Mouse (Mus musculus) mouse embryonic stem cell (cell line): ENCODE data around the gene Klhl21.

ENCODE experiments used
- in situ Hi-C, 2 experiments: fragments of 300-500 bp; cut with MboI; formaldehyde crosslinking; loops; 1 replicate in 1 of 2; 3 replicates in 1 of 2; pipeline ENCODE4 v1.14.3; 2019 to 2020; ENCODE audit warnings: low sequenced_read_pairs in 2 of 2, low pct_unique_long_range_greater_than_20kb in 1 of 2, mixed read lengths in 1 of 2; ENCODE audit not compliant: unreplicated experiment in 1 of 2

The Klhl21 gene

GRCm38 (mm10) chr4:151994228-151995171 lies 14.1 kb upstream of the Klhl21 start:
- in situ Hi-C loops: no loop called here

GRCm38 (mm10) chr4:151995371-151996172 lies 13.0 kb upstream of the Klhl21 start:
- in situ Hi-C loops: no loop called here

DNA sequence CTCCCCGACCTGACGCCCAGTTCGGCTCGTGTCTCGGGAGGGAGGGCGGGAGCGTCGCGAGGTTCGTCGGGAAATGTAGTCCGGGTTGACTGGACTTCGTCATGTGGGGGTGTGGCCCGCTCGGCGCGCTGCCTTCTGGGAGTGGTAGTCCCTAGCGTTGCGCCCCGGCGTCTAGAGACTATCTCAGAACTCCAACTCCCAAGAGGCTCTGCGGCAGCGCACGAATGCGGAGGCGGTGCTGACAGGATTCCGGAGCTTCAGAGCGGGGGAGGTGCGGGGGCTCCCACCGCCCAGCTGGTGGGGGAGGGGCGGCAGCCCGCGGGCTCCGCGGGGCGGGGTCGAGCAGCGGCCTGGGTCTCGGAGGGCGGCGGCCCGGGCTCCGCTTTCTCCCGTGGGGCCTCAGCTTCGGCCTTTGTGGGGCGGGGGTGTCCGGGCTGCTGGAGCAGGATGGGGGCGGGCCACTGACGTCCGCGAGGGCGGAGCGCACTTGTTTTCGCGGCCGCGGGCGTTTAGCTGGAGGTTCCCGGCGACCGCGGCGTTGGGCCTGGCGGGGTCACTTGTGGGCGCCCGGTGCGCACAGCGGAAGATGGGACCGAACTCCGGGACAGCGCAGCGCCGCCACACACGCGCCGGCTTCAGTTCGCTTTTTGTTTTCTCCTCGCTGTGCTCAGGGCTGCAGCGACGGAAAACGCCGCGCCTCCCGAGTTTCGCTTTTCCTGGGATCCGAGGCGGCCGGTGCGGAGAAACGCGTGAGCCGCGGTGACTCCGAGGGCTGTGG lies 12.2 kb upstream of the Klhl21 start, which contains the start of gene Phf13:
Gene Phf13 (minus strand): TSS at position 86 of the 778 bp plus-strand sequence.
- in situ Hi-C loops: no loop called here

DNA sequence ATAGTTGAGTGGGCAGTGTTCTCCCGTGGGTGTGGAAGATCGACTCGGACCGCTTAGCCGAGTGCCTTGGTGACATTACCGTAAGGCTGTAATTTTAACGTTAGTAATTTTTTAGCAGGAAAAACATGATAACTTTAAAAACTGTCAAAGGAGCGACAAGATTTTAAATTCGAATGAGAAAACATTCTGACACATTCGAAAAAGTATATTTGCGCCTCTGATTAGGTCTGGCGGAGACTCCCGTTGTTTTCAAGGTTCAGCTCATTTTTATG lies 11.7 kb upstream of the Klhl21 start:
- in situ Hi-C loops: no loop called here

- in situ Hi-C loops: no loop called here
Observed at GRCm38 (mm10) chr4:151997701-151998100, 10.9 kb upstream of the Klhl21 start.

DNA sequence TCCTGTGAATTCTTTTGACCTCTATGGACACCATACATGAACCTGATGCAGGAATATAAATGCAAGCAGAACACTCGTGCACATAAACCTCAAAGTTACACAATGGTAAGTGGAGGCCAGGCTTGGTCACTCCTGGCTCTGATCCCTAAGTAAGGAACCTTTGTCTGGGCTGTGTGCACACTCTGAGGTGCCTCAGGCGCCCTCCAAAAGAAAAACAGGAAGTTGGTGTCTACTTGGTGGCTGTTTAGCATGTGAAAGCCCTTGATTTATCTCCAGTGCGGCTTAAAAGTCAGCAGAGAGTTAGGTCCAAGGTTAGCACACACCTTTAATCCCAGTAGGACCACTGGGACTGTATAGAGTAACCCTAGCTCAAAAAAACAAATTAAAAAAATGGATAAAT lies 9.1 kb upstream of the Klhl21 start:
- in situ Hi-C loops: no loop called here

- in situ Hi-C loops: no loop called here
Observed at GRCm38 (mm10) chr4:152000906-152001305, 7.7 kb upstream of the Klhl21 start.

DNA sequence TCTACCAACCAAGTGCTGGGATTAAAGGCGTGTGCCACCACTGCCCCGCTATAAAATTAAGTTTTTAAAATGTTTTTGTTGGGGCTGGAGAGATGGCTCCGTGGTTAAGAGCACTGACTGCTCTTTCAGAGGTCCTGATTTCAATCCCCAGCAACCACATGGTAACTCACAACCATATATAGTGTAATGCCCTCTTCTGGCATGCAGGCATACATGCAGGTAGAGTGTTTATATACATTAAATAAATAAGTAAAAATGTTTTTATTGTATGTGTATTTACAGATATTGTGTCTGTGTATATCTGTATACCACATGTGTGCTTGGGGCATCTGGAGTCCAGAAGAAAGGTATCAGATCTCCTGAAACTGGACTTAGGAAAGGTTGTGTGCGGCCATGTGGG lies 7.3 kb upstream of the Klhl21 start:
- in situ Hi-C loops: no loop called here

DNA sequence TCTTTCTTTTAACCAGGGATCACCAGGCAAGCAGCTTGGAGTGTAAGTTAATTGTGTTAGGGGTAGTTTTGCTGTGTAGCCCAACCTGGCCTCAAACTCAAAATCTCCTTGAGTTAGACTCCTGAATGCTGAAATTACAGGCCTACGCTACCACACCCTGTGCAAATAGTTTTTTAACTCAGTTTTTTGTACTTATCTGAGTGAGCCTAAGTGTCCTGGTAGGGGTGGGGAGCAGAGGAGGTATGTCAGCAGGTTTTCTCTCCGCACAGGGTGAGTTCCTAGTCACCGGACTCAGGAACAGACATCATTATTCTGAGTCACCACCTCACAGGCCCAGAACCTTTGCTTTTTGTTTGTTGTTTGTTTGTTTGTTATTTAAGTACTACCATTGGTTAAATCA lies 6.5 kb upstream of the Klhl21 start:
- in situ Hi-C loops: no loop called here

DNA sequence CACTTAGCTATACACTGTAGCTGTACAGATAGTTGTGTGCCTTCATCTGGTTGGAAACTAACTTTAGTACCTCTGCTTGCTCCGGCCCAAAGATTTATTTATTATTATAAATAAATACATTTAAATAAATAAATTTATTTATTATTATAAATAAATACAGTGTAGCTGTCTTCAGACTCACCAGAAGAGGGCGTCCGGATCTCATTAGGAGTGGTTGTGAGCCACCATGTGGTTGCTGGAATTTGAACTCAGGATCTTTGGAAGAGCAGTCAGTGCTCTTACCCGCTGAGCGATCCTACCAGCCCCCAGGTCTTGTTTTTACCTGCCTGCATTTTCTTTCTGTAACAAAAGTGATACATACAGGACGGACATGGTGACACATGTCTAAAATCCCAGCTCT lies 2.5 kb upstream of the Klhl21 start:
- in situ Hi-C loops: no loop called here

GRCm38 (mm10) chr4:152006812-152007211 lies 1.8 kb upstream of the Klhl21 start:
- in situ Hi-C loops: no loop called here

DNA sequence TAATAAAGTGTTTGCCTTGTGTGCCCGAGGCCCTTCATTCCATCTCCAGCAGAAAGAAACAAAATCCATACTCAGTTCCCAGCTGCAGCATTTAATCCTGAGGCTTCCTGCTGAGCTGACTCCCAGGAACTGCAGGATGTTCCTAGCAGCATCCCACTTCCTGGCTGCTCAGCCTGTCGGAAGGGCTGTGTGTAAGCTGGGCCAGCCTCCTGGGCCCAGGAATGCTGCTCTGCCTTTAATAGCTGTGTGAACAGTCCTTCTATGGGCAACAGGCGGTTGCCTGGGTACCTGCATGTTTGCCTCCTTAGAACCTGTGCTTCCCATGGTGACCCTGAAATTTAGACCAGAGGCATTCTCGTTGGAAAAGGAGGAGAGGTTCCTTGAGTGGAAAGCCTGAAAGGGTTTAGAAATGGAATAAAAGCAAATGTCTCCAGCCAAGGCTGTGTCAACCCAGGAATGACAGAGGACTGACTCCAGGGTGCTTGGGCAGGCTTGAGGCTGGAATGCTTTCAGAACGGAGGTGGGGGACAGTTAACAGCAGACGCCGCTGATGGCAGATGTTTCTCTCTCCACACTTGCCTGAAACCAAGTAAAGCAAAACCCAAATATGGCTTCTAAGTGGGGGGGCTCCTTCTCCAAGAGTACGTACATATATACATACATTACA lies 989 bp upstream of the Klhl21 start:
- in situ Hi-C loops: no loop called here

- in situ Hi-C loops: no loop called here
Observed at GRCm38 (mm10) chr4:152008148-152008500, 479 bp upstream of the Klhl21 start.

- in situ Hi-C loops: no loop called here
Observed at GRCm38 (mm10) chr4:152009076-152010051, 761 bp downstream of the Klhl21 start.

DNA sequence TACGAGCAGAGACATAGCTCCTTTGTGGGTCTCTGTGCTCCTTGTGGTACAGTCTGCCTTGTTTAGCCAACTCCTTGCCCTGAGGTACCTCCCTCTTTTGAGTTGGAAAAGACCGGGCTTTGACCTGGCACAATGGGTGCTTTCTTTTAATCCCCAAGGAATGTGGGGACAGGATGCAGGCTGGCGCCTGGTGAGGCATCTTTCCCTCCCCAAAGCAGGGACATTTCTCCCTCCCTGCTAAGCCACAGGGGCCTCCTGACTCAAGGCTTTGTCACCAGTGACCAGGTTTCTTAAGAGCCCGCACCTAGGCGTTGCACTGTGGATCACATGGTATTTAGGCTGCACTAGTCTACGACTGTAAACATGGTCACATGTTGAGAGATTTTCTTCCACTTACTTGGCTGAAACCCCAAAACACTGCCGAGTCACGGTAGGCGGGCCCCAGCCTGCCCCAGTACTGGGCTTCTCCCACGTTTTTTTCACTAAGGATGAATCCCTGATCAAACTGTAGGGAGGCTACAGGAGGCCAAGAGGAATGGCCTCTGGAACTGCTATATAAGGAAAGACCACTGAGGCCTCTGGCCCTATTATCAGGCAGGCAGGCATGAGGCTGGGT lies 1.6 kb downstream of the Klhl21 start:
- in situ Hi-C loops: no loop called here

- in situ Hi-C loops: no loop called here
Observed at GRCm38 (mm10) chr4:152010707-152011134, 2.1 kb downstream of the Klhl21 start.

DNA sequence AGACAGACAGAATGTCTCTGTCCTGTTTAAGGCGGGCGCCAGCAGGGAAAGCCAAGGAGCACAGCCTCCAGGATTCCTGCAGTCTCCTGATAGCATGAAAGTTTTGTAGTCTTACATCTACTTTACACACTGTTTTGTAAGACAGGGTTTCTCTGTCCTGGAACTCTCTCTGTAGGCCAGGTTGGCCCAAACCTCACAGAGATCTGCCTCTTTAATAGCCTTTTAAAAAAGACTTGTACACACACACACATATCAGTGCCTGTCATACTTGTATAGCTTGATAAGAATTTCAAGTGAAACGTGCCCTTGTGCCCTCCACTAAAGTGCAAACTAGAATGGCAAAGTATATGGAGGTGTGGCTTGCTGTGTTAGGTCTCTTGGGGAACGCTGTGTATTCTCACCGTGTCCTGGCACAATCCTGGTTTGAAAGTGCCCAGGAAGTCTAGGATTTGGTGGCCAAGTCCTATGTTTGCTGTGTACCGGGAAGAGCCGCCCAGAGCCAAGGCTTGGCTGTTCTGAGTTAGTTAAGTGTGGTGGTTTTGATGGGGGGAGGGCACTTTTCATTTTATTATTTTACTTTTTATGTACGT lies 2.7 kb downstream of the Klhl21 start:
- in situ Hi-C loops: no loop called here
